Mouse (Mus musculus) lung, adult 2 months (tissue): ENCODE results near the gene Ap2b1.

Source experiments
- CTCF ChIP-seq: fragments of 200-500 bp; IDR thresholded peaks from 2 replicates; pipeline ENCODE4 v1.5.1; 2011; ENCODE audit warnings: mild to moderate bottlenecking, low read length, control low read depth; ENCODE audit not compliant: insufficient read depth
- POLR2A ChIP-seq: fragments of 200-500 bp; IDR thresholded peaks from 2 replicates; pipeline ENCODE4 v1.6.1; 2011; ENCODE audit warnings: low read depth, mild to moderate bottlenecking, control low read depth, low read length, borderline replicate concordance; ENCODE audit errors: extremely low read depth

DNA sequence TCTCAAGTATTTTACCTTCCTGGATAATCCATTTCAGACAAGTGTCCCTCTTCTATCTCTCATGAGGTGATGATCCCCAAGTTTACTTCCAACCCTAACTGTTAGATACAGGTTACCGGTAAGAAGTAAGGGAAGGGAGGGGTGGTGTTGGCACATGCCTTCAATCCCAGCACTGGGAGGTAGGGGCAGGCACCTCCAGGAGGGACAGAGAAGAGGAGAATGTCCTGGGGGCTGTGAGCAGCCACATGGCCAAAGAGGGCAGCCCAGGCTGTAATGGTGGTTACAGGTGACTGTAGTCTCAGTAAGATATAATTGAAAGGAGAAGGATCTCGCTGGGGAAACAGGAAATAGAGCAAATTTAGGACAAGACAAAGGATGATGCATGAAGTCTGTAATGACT is 16.7 kb upstream of the Ap2b1 start:
- TF ChIP-seq POLR2A (no peak), CTCF (no peak)
